Mouse (Mus musculus) erythroblast, adult 5-6 weeks (primary cell): ENCODE results near the gene Tmem43. TPM values are rescaled to one million over a fixed set of nuclear protein-coding genes. Genes with fewer than 3 reads are reported as not detected.
A peak's percentile ranks its signal among the peaks of the same experiment; 100 is the strongest.

Source experiments
- ATAC-seq: replicated peaks from 2 replicates; pipeline ENCODE4 v1.8.0; 2016; ENCODE audit warnings: moderate number of reproducible peaks, mild to moderate bottlenecking, moderate TSS enrichment, inconsistent platforms; ENCODE audit not compliant: poor library complexity, low FRiP score, severe bottlenecking
- total RNA-seq, 2 experiments: library from RNA; stranded (forward) in 1 of 2; stranded (reverse) in 1 of 2; fragments of 150-400 nt in 1 of 2; fragments of 200-764, 138-1000 nt in 1 of 2; gene quantifications; 2 replicates each; pipeline versions ENCODE4 v1.2.3 to v1.2.4; 2015 to 2017; ENCODE audit warnings: low replicate concordance in 2 of 2

The Tmem43 gene
- total RNA-seq, 2 experiments from 2014 or later: 13.8 to 16.7 TPM

- ATAC-seq: no peak
Measured at GRCm38 (mm10) chr6:91486736-91487453, 13.4 kb downstream of the Tmem43 start.

GRCm38 (mm10) chr6:91488496-91489212 is 15.2 kb downstream of the Tmem43 start:
- ATAC-seq: no peak

GRCm38 (mm10) chr6:91489872-91490271 is 16.4 kb downstream of the Tmem43 start:
- ATAC-seq: no peak

GRCm38 (mm10) chr6:91491004-91491403 is 17.5 kb downstream of the Tmem43 start:
- no peak for ATAC-seq

GRCm38 (mm10) chr6:91493053-91493452 is 19.6 kb downstream of the Tmem43 start:
- no peak for ATAC-seq

GRCm38 (mm10) chr6:91494526-91494925 is 21.0 kb downstream of the Tmem43 start:
- no peak for ATAC-seq

GRCm38 (mm10) chr6:91503302-91503701 is 29.8 kb downstream of the Tmem43 start:
- ATAC-seq: no peak

- no peak for ATAC-seq
Measured at GRCm38 (mm10) chr6:91506036-91506435, 32.5 kb downstream of the Tmem43 start.

GRCm38 (mm10) chr6:91508041-91508440 is 34.5 kb downstream of the Tmem43 start:
- no peak for ATAC-seq

- ATAC-seq: peak; percentile 75
Measured at GRCm38 (mm10) chr6:91509326-91509725, 35.8 kb downstream of the Tmem43 start.

GRCm38 (mm10) chr6:91510211-91510610 is 36.7 kb downstream of the Tmem43 start:
- no peak for ATAC-seq

GRCm38 (mm10) chr6:91514135-91514534 is 40.6 kb downstream of the Tmem43 start:
- no peak for ATAC-seq

- no peak for ATAC-seq
Measured at GRCm38 (mm10) chr6:91514737-91515362, 41.3 kb downstream of the Tmem43 start.

- ATAC-seq: peak; percentile 93
Measured at GRCm38 (mm10) chr6:91515545-91516449, 42.3 kb downstream of the Tmem43 start, which contains the start of the genes Xpc and Lsm3. TSS of gene Xpc (minus strand) at chr6:91515888. TSS of gene Lsm3 (plus strand) at chr6:91515928.

GRCm38 (mm10) chr6:91518454-91519020 is 45.0 kb downstream of the Tmem43 start:
- ATAC-seq: no peak

GRCm38 (mm10) chr6:91522816-91523215 is 49.3 kb downstream of the Tmem43 start:
- ATAC-seq: no peak

GRCm38 (mm10) chr6:91525544-91525943 is 52.0 kb downstream of the Tmem43 start:
- no peak for ATAC-seq

GRCm38 (mm10) chr6:91527227-91527860 is 53.8 kb downstream of the Tmem43 start:
- no peak for ATAC-seq

- no peak for ATAC-seq
Measured at GRCm38 (mm10) chr6:91528265-91528664, 54.8 kb downstream of the Tmem43 start.
